Mouse (Mus musculus) erythroblast, embryonic 14.5 days (primary cell): ENCODE data around the gene Ip6k1. TPM values are rescaled to one million over a fixed set of nuclear protein-coding genes. Genes with fewer than 3 reads are reported as not detected.

ENCODE experiments used
- H3K27me3 ChIP-seq: 2 replicates; pipeline ENCODE4 v1.6.1; 2012; ENCODE audit warnings: inconsistent platforms; ENCODE audit not compliant: control insufficient read depth
- H3K36me3 ChIP-seq: 2 replicates; pipeline ENCODE4 v1.6.1; 2012; ENCODE audit warnings: mild to moderate bottlenecking, inconsistent platforms; ENCODE audit not compliant: control insufficient read depth
- H3K4me1 ChIP-seq: 2 replicates; pipeline ENCODE4 v1.6.1; 2012; ENCODE audit warnings: inconsistent platforms; ENCODE audit not compliant: control insufficient read depth
- H3K4me3 ChIP-seq: replicated peaks from 2 replicates; pipeline ENCODE3; 2012; ENCODE audit warnings: moderate library complexity, mild to moderate bottlenecking, inconsistent platforms
- H3K9me3 ChIP-seq: 2 replicates; pipeline ENCODE4 v1.6.1; 2012; ENCODE audit warnings: low read length, inconsistent platforms, mixed read lengths; ENCODE audit not compliant: control insufficient read depth
- GATA1 ChIP-seq: IDR thresholded peaks from 2 replicates; pipeline ENCODE4 v1.6.1; 2012; ENCODE audit warnings: low read length, inconsistent platforms, mixed read lengths
- TAL1 ChIP-seq: IDR thresholded peaks from 3 replicates; pipeline ENCODE4 v1.6.1; 2012; ENCODE audit warnings: low read length, inconsistent platforms, mixed read lengths
- polyA plus RNA-seq: library from polyadenylated mRNA; stranded (reverse); fragments of >175 nt; gene quantifications from 2 replicates; pipeline ENCODE4 v1.2.3, GENCODE M21; 2012

Gene Ip6k1
- polyA plus RNA-seq, 1 experiment: 20.8 TPM

DNA sequence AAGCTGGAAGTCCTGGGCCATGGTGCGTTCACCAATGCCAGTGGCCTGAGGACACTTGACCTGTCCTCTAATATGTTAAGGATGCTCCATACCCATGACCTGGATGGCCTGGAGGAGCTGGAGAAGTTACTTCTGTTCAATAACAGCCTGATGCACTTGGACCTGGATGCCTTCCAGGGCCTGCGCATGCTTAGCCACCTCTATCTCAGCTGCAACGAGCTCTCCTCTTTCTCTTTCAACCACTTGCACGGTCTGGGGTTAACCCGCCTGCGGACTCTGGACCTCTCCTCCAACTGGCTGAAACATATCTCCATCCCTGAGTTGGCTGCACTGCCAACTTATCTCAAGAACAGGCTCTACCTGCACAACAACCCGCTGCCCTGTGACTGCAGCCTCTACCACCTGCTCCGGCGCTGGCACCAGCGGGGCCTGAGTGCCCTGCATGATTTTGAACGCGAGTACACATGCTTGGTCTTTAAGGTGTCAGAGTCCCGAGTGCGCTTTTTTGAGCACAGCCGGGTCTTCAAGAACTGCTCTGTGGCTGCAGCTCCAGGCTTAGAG is 51.4 kb downstream of the Ip6k1 start:
- H3K36me3 ChIP-seq: peaks cover 92% of the 10 kb centered on the region

DNA sequence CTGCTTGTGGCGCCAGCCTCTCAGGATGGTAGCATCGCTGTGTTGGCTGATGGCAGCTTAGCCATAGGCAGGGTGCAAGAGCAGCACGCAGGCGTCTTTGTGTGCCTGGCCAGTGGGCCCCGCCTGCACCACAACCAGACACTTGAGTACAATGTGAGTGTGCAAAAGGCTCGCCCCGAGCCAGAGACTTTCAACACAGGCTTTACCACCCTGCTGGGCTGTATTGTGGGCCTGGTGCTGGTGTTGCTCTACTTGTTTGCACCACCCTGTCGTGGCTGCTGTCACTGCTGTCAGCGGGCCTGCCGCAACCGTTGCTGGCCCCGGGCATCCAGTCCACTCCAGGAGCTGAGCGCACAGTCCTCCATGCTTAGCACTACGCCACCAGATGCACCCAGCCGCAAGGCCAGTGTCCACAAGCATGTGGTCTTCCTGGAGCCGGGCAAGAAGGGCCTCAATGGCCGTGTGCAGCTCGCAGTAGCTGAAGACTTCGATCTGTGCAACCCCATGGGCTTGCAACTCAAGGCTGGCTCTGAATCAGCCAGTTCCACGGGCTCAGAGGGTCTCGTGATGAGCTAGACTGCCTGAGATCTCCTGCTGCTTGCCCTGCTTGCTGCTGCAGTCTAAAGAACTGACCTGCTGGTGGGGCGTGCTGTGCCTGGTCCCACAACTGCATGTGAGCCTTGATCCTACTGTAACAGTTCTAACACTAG is 52.2 kb downstream of the Ip6k1 start:
- Histone ChIP-seq H3K4me3 (no peak overlapping the region), H3K27me3 (no peaks in the 10 kb centered on the region), H3K4me1 (peaks cover 51% of the 10 kb centered on the region), H3K36me3 (peaks cover 99% of the 10 kb centered on the region), H3K9me3 (no peaks in the 10 kb centered on the region)
- no peak for TF ChIP-seq GATA1
- no peak for TF ChIP-seq TAL1

More for the DNA sequence above, 51.4 kb downstream of the Ip6k1 start:
- peaks cover 54% of the 10 kb centered on the region for H3K4me1 ChIP-seq
- H3K9me3 ChIP-seq: no peaks in the 10 kb centered on the region
- H3K27me3 ChIP-seq: no peaks in the 10 kb centered on the region
- H3K4me3 ChIP-seq: no peak overlapping the region
- TF ChIP-seq TAL1 (no peak), GATA1 (no peak)

DNA sequence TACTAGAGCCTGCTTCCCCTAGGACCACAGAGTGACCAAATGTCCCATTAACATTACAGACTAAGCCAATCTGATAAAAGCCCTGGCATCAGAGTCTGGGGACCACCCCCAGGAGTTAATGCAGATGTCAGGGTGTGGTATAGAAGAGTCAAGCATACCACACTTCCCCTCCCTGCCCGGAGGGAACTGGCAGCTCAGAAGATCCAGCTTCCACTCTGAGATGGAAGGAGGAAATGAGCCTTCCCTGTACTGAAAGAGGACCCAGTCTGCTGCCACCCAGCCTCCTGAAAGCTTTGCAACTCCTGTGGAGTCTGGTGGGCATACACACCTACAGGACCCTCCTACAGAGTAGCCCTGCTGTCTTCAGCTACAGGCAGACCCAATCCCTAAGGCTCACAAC is 52.8 kb downstream of the Ip6k1 start:
- no peak for TF ChIP-seq GATA1
- TF ChIP-seq TAL1: no peak
- no peaks in the 10 kb centered on the region for H3K9me3 ChIP-seq
- H3K4me1 ChIP-seq: peaks cover 47% of the 10 kb centered on the region
- H3K36me3 ChIP-seq: peaks cover 100% of the 10 kb centered on the region
- no peak overlapping the region for H3K4me3 ChIP-seq
- H3K27me3 ChIP-seq: no peaks in the 10 kb centered on the region; the same call in 1 of the 2 replicates

DNA sequence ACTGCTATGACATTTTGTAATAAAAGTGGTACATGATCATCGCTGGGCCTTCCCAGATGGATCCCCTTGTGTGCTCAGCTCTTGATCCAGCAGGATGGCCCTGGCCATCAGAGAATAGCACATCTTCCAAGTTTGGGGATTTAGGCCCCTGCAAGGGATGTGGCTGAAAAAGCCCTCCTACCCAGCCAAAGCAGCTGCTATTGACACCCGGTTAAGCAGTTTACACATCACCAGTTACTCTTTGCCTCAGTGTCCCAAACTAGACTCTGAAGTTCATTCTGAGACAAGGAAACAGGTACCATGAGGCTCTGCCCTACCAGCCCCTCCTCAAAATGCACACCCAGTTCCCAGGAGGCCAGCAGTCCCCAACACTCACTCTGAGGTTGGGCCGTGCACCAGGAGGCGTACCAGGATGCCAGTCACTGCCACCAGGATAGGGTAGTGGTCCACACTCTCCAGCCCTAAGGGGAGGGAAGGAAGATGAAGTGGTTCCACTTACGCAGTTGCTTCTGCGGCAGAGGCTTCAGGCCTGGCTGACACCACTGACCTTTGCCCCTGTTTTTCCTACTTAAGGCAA is 53.4 kb downstream of the Ip6k1 start:
- Histone ChIP-seq H3K4me1 (peaks cover 40% of the 10 kb centered on the region), H3K36me3 (peaks cover 100% of the 10 kb centered on the region), H3K9me3 (no peaks in the 10 kb centered on the region), H3K4me3 (no peak overlapping the region), H3K27me3 (no peaks in the 10 kb centered on the region; the same call in 1 of the 2 replicates)
- no peak for TF ChIP-seq TAL1
- no peak for TF ChIP-seq GATA1

DNA sequence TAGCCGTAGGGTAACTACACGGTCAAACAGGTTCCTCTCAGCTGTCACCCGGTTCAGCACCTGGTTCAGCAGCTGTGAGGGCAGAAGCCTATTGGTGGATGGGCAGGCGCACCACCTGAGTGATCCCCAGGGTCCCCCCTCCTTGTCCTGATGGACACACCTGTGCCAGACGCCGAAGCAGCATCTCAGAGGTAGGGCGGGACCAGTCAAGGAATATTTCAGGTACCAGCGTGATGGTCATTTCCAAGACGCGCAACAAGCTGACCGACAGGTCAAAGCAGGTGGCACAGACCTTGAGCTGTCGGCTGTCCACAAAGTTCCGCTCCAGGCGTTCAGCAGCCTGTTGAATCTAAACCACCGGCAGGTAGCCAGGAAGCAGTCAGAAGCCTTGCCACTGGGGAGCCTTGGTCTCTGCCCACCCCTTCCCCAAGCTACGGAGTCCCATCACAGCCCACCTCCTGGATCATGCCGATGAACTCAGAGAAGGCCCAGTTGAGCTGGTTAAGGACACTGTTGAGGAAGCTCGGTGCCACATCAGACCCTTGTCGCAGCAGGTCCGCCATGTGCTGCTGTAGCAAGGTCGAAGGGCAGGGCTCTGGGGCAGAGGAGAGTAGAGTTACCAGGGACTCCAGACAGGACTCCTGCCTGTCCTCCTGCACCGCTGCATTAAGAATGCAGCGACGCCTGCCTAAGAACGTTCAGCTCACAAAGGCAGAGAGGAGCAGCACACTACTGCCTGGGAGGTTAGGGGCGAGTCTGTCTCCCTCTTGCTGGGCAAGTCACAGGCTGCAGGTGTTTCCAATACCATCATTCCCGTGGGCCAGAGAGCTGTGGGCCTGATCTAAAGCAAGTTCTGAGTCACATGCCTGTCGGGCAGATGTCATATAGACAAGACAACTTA is 54.3 kb downstream of the Ip6k1 start:
- no peaks in the 10 kb centered on the region for H3K9me3 ChIP-seq
- peaks cover 100% of the 10 kb centered on the region for H3K36me3 ChIP-seq
- H3K4me3 ChIP-seq: no peak overlapping the region
- TF ChIP-seq TAL1 (no peak), GATA1 (no peak)
- peaks cover 34% of the 10 kb centered on the region for H3K4me1 ChIP-seq
- no peaks in the 10 kb centered on the region; the same call in 1 of the 2 replicates for H3K27me3 ChIP-seq

DNA sequence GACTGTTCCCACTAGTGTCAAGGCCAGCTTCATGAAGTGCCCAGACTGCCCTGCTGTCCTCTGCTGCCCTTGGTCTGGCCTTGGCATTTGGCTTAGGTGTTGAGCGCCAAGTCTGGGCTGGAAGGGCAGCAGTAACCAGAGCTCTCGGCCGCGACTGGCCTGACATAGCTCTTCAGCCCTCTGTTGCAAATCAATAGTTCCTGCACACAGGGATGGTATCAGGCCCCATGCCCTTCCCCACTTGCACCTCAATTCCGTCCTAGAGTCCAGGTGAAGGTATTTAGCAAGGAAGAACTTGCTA is 54.9 kb downstream of the Ip6k1 start:
- no peaks in the 10 kb centered on the region; the same call in 1 of the 2 replicates for H3K27me3 ChIP-seq
- peaks cover 31% of the 10 kb centered on the region for H3K4me1 ChIP-seq
- no peak for TF ChIP-seq TAL1
- TF ChIP-seq GATA1: no peak
- H3K4me3 ChIP-seq: no peak overlapping the region
- H3K36me3 ChIP-seq: peaks cover 100% of the 10 kb centered on the region
- H3K9me3 ChIP-seq: no peaks in the 10 kb centered on the region

DNA sequence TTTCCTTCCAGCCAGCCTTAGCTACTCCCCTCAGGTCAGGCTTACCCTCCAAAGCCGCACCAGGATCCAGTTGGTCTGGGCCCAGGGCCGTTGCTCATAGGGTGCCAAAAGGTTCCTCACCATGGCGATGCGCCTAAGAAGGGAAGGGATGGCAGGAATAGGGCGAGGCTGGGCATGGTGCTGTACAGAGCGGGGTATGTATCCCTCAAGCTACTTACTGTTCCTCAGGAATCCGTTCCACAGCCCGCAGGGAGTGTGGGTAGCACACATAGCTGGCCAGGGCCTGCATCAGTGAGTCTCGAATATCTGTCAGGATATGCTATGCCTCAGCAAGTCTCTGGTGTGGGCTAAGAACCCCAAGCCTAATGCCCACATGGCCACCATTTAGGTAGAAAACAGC is 56.0 kb downstream of the Ip6k1 start:
- Histone ChIP-seq H3K9me3 (no peaks in the 10 kb centered on the region), H3K4me1 (peaks cover 28% of the 10 kb centered on the region), H3K36me3 (peaks cover 100% of the 10 kb centered on the region), H3K4me3 (no peak overlapping the region), H3K27me3 (no peaks in the 10 kb centered on the region; the same call in 1 of the 2 replicates)
- TF ChIP-seq TAL1 (no peak), GATA1 (no peak)

DNA sequence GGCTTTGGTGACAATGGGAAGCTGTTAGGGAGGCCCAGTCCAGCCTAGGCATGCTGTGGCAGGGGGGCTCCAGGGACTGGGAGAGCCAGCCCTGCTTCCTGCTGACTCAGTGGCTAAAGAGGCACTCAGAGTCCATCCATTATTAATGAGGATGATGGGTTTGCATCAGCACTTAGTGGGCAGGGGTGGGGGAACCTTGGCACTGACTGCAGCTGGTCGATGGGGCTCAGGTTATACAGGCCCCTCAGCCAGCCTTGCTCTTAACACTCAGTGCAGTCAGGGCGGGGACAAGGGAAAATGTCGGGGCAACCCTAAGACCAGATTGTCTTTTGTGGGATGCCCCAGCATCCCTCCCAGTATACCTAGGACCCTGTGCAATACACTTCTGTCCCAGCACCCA is 59.8 kb downstream of the Ip6k1 start:
- Histone ChIP-seq H3K4me1 (peaks cover 41% of the 10 kb centered on the region), H3K36me3 (peaks cover 100% of the 10 kb centered on the region), H3K27me3 (no peaks in the 10 kb centered on the region; the same call in 1 of the 2 replicates), H3K4me3 (no peak overlapping the region), H3K9me3 (no peaks in the 10 kb centered on the region)
- TF ChIP-seq TAL1 (no peak), GATA1 (no peak)

DNA sequence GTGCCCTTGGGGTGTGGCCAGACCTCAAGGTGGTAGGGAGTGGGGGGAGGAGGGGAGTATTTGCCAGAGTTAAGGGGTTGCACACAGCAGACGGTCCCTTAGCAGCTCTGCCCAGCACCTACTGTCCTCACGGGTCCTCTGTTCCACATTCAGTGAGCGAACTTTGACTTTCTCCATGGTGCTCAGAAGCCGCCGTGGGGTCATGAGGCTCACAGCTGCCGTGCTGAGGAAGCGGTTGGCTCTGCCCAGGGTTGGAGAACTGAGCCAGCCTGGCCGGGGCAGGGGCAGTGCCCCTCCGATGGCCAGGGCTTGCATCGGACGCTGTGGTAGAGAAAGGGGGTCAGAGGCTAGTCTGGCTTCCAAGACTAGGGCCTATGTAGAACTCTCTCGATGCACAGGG is 61.1 kb downstream of the Ip6k1 start:
- Histone ChIP-seq H3K4me1 (peaks cover 54% of the 10 kb centered on the region), H3K9me3 (no peaks in the 10 kb centered on the region), H3K4me3 (no peak overlapping the region), H3K36me3 (peaks cover 100% of the 10 kb centered on the region), H3K27me3 (no peaks in the 10 kb centered on the region; the same call in 1 of the 2 replicates)
- TF ChIP-seq GATA1 (no peak), TAL1 (no peak)
